ENCODE assay signal across 14 mouse cellular contexts in the genomic region with DNA sequence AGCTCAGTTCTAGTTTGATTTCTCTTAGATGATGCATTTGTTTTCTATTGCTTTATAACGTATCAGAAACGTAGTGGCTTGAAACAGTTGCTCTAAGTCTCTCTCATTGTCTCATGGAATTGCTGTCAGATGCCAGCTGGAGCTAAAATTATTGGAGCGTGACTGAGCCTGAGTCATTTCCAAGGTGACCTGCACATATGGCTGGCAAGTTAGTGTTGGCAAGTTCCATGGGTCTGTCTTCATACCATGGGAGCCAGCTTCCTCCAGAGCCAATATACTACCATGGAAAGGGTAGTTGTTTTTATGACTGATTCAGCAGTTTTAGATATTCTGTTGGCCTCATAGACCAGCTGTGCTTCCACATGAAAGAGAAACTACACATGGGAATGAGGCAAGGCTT. TPM values are rescaled to one million over a fixed set of nuclear protein-coding genes. Genes with fewer than 3 reads are reported as not detected.
DNase-seq lines count a peak whose midpoint lies in the region; ATAC-seq and TF ChIP-seq lines count a peak whose summit lies in the region.
"Had no signal": no experiment of that assay in that cellular context is flagged by ENCODE, and none has a peak within 500 bp of the region (broad histone marks: within the 10 kb centered on the region; RNA-seq: fewer than 3 reads in every experiment).

No protein-coding gene starts in this region.

- H3K4me1 ChIP-seq in heart, embryonic 12.5 days (replicated peaks) = no peaks in the 10 kb centered on the region
- H3K4me1 ChIP-seq in midbrain, postnatal 0 days (ENCODE audit: insufficient read depth, low read length) = no peaks in the 10 kb centered on the region
- H3K4me1 ChIP-seq in midbrain, embryonic 15.5 days = no peaks in the 10 kb centered on the region
- no peaks in the 10 kb centered on the region for H3K4me1 ChIP-seq in limb, embryonic 10.5 days
- H3K4me1 ChIP-seq: embryonic facial prominence, embryonic 13.5 days had no signal

- 87% methylated on average over 3 of the region's 3 CpGs for WGBS in heart, embryonic 12.5 days
- 89% methylated on average over 3 of the region's 3 CpGs for WGBS in midbrain, postnatal 0 days
- WGBS in midbrain, embryonic 15.5 days = 89% methylated on average over 3 of the region's 3 CpGs
- 96% methylated on average over 3 of the region's 3 CpGs for WGBS in limb, embryonic 10.5 days

- ATAC-seq in heart, embryonic 12.5 days (ENCODE audit: insufficient number of reproducible peaks, low FRiP score) = no peak
- ATAC-seq in midbrain, postnatal 0 days (ENCODE audit: low FRiP score) = no peak
- no peak for ATAC-seq in midbrain, embryonic 15.5 days (replicated peaks)

- DNase-seq in heart, adult 11 months = peak; percentile 94
- peak; percentile 38 for DNase-seq in midbrain, postnatal 0 days (ENCODE audit: low spot score)
- peak; percentile 77 to 81 for DNase-seq in cerebellum, adult 18-20 months
- DNase-seq in limb, embryonic 10.5 days (ENCODE audit: low spot score) = no peak
- DNase-seq in embryo, embryonic 10 days (ENCODE audit: low spot score) = no peak
- DNase-seq: kidney, adult 18-20 months had no signal

- no peaks in the 10 kb centered on the region for H3K27me3 ChIP-seq in heart, embryonic 12.5 days (replicated peaks)
- H3K27me3 ChIP-seq in midbrain, postnatal 0 days (ENCODE audit: insufficient read depth, low read length) = no peaks in the 10 kb centered on the region
- no peaks in the 10 kb centered on the region for H3K27me3 ChIP-seq in midbrain, embryonic 15.5 days (replicated peaks)
- no peaks in the 10 kb centered on the region for H3K27me3 ChIP-seq in limb, embryonic 10.5 days (ENCODE audit: low read depth, poor library complexity, severe bottlenecking)
- H3K27me3 ChIP-seq: embryonic facial prominence, embryonic 13.5 days had no signal

- no peak overlapping the region for H3K9ac ChIP-seq in heart, embryonic 12.5 days
- no peak overlapping the region for H3K9ac ChIP-seq in midbrain, postnatal 0 days (replicated peaks; ENCODE audit: low read length, poor library complexity, severe bottlenecking)
- no peak overlapping the region for H3K9ac ChIP-seq in midbrain, embryonic 15.5 days
- H3K9ac ChIP-seq: embryonic facial prominence, embryonic 13.5 days; liver, embryonic 14.5 days had no signal

- no peak overlapping the region for H3K4me2 ChIP-seq in heart, embryonic 12.5 days
- no peak overlapping the region for H3K4me2 ChIP-seq in midbrain, postnatal 0 days (ENCODE audit: low read depth, low read length, poor library complexity, severe bottlenecking)
- H3K4me2 ChIP-seq in midbrain, embryonic 15.5 days = no peak overlapping the region
- H3K4me2 ChIP-seq: embryonic facial prominence, embryonic 13.5 days had no signal

- no peaks in the 10 kb centered on the region for H3K36me3 ChIP-seq in heart, embryonic 12.5 days
- H3K36me3 ChIP-seq in midbrain, postnatal 0 days (ENCODE audit: insufficient read depth, low read length) = no peaks in the 10 kb centered on the region
- no peaks in the 10 kb centered on the region for H3K36me3 ChIP-seq in midbrain, embryonic 15.5 days (replicated peaks)
- 0 out of 2 replicates have a peak, but pooled peaks cover 3% of the 10 kb centered on the region for H3K36me3 ChIP-seq in limb, embryonic 10.5 days
- H3K36me3 ChIP-seq: embryonic facial prominence, embryonic 13.5 days had no signal

- H3K27ac ChIP-seq in heart, embryonic 12.5 days (ENCODE audit: poor library complexity, severe bottlenecking) = no peak overlapping the region
- no peak overlapping the region for H3K27ac ChIP-seq in midbrain, postnatal 0 days (ENCODE audit: low read depth, low read length)
- no peak overlapping the region for H3K27ac ChIP-seq in midbrain, embryonic 15.5 days
- no peak overlapping the region for H3K27ac ChIP-seq in limb, embryonic 10.5 days
- H3K27ac ChIP-seq: embryonic facial prominence, embryonic 13.5 days; layer of hippocampus, adult 2 months; liver, embryonic 14.5 days; macrophage; stomach, postnatal 0 days had no signal

- no peaks in the 10 kb centered on the region for H3K9me3 ChIP-seq in heart, embryonic 12.5 days (replicated peaks)
- no peaks in the 10 kb centered on the region for H3K9me3 ChIP-seq in midbrain, postnatal 0 days (ENCODE audit: low read length)
- no peaks in the 10 kb centered on the region for H3K9me3 ChIP-seq in midbrain, embryonic 15.5 days
- H3K9me3 ChIP-seq in limb, embryonic 10.5 days (replicated peaks) = no peaks in the 10 kb centered on the region
- H3K9me3 ChIP-seq: embryonic facial prominence, embryonic 13.5 days had no signal

- TF ChIP-seq CTCF in midbrain, postnatal 0 days (IDR thresholded peaks at IDR 0.05) = no peak

- H3K4me3 ChIP-seq in heart, embryonic 12.5 days = no peak overlapping the region
- no peak overlapping the region for H3K4me3 ChIP-seq in midbrain, postnatal 0 days (ENCODE audit: low read depth, low read length)
- no peak overlapping the region for H3K4me3 ChIP-seq in midbrain, embryonic 15.5 days
- no peak overlapping the region for H3K4me3 ChIP-seq in limb, embryonic 10.5 days
- H3K4me3 ChIP-seq: embryonic facial prominence, embryonic 13.5 days; layer of hippocampus, adult 2 months had no signal

RNA-seq across cellular contexts. Expression of gene Immp2l, which starts 9.3 kb away (rescaled TPM):
- 6.7 and 12.4 TPM in 2 replicates for polyA plus RNA-seq in heart, embryonic 12.5 days (2016; fragmentation: Nextera tagmentation; extraction: Ambion mirVana)
- total RNA-seq in midbrain, postnatal 0 days (2014; rRNA removed) = 2.9 and 16.6 TPM in 2 replicates
- polyA plus RNA-seq in midbrain, postnatal 0 days (2015; fragmentation: Nextera tagmentation; extraction: Ambion mirVana) = 5.2 and 9.4 TPM in 2 replicates
- polyA plus RNA-seq in midbrain, embryonic 15.5 days (2015; fragmentation: Nextera tagmentation; extraction: Ambion mirVana) = 6.2 and 8.0 TPM in 2 replicates
- polyA plus RNA-seq in limb, embryonic 10.5 days (2016; fragmentation: Nextera tagmentation; extraction: Ambion mirVana) = 8.5 and 10.6 TPM in 2 replicates
- total RNA-seq: monocyte, adult 5-6 weeks had no signal

Comparison
In these comparisons a context has a peak if more than half of its experiments do, and no peak if none do; other contexts are left out.
1. DNase-seq: peak in heart, adult 11 months (single experiment), midbrain, postnatal 0 days (single experiment) and cerebellum, adult 18-20 months (2 of 2); none in limb, embryonic 10.5 days (single experiment) and embryo, embryonic 10 days (single experiment).